ENCODE assay signal across 8 mouse cellular contexts in genomic region chr17:74846031-74846891, GRCm38 (mm10).
DNase-seq lines count a peak whose midpoint lies in the region; ATAC-seq and TF ChIP-seq lines count a peak whose summit lies in the region.

No protein-coding gene starts in this region.

- 28% methylated on average over 10 of the region's 10 CpGs for WGBS in heart, adult 2 months
- 56% methylated on average over 10 of the region's 10 CpGs for WGBS in midbrain, embryonic 13.5 days

- no peak overlapping the region for H3K9ac ChIP-seq in heart, adult 2 months (ENCODE audit: low read depth, low read length)
- H3K9ac ChIP-seq in midbrain, embryonic 13.5 days (replicated peaks), result no peak overlapping the region

- no peak for TF ChIP-seq EP300 in heart, adult 2 months (IDR thresholded peaks at IDR 0.05; ENCODE audit: insufficient read depth, low read depth, low read length)

- peaks cover 11% of the 10 kb centered on the region for H3K4me1 ChIP-seq in heart, adult 2 months (ENCODE audit: control insufficient read depth, insufficient read depth, low read length)
- no peaks in the 10 kb centered on the region for H3K4me1 ChIP-seq in midbrain, embryonic 13.5 days (replicated peaks)

- no peak for TF ChIP-seq CTCF in heart, adult 2 months (IDR thresholded peaks at IDR 0.05)

- DNase-seq in 3134 (ENCODE audit: extremely low read depth, insufficient read length, low spot score), result peak; percentile 79
- DNase-seq in adipocyte (ENCODE audit: low spot score), result peak; percentile 58
- DNase-seq in heart, adult 2 months, result peak; percentile 32 to 69
- peak; percentile 42 to 44 for DNase-seq in kidney, postnatal 36 days
- no peak for DNase-seq in T-cell, adult 2 months (ENCODE audit: low spot score)
- DNase-seq in right cerebral cortex, postnatal 25 days, result no peak

- H3K9me3 ChIP-seq in midbrain, embryonic 13.5 days, result no peaks in the 10 kb centered on the region

- peak overlapping the region; percentile 2; the same call in 1 of the 2 replicates for H3K27ac ChIP-seq in heart, adult 2 months
- no peak overlapping the region for H3K27ac ChIP-seq in midbrain, embryonic 13.5 days

- TF ChIP-seq POLR2A in heart, adult 2 months (IDR thresholded peaks at IDR 0.05; ENCODE audit: insufficient read depth, low read depth, low read length), result no peak

- no peaks in the 10 kb centered on the region for H3K79me2 ChIP-seq in heart, adult 2 months (replicated peaks; ENCODE audit: control insufficient read depth, insufficient read depth, low read length)

- 0 out of 2 replicates have a peak, but pooled peaks have one; percentile 34 for ATAC-seq in midbrain, embryonic 13.5 days
- no peak for ATAC-seq in CD4-positive, CD25-positive, alpha-beta regulatory T cell, adult 4 months

- no peak overlapping the region for H3K4me2 ChIP-seq in midbrain, embryonic 13.5 days (replicated peaks)

- H3K4me3 ChIP-seq in heart, adult 2 months, result no peak overlapping the region
- no peak overlapping the region for H3K4me3 ChIP-seq in midbrain, embryonic 13.5 days (replicated peaks)

- intact Hi-C loops in heart, adult 2 months (cut with DNase I), result no loop called here

- no peaks in the 10 kb centered on the region for H3K36me3 ChIP-seq in heart, adult 2 months (ENCODE audit: control insufficient read depth, insufficient read depth, low read length)
- H3K36me3 ChIP-seq in midbrain, embryonic 13.5 days, result no peaks in the 10 kb centered on the region

- H3K27me3 ChIP-seq in heart, adult 2 months (ENCODE audit: control insufficient read depth, insufficient read depth, low read length), result no peaks in the 10 kb centered on the region
- H3K27me3 ChIP-seq in midbrain, embryonic 13.5 days, result no peaks in the 10 kb centered on the region

Comparison
In these comparisons a context has a peak if more than half of its experiments do, and no peak if none do; other contexts are left out.
1. DNase-seq: peak in 3134 (single experiment), adipocyte (single experiment), heart, adult 2 months (2 of 2) and kidney, postnatal 36 days (2 of 2); none in T-cell, adult 2 months (single experiment) and right cerebral cortex, postnatal 25 days (single experiment).